Mouse (Mus musculus): ENCODE data around the gene Tnnt3. TPM values are rescaled to one million over a fixed set of nuclear protein-coding genes. Genes with fewer than 3 reads are reported as not detected.

Tnnt3 gene
- polyA plus RNA-seq, 1 experiment from 2014 or later: 1.5 TPM

- Histone ChIP-seq H3K4me1 (ENCODE audit: insufficient read depth, low read depth, low read length) (peaks cover 9% of the 10 kb centered on the region; the same call in 1 of the 2 replicates), H3K27me3 (replicated peaks; ENCODE audit: insufficient read depth, low read length) (no peaks in the 10 kb centered on the region), H3K36me3 (ENCODE audit: insufficient read depth, low read length) (no peaks in the 10 kb centered on the region), H3K27ac (ENCODE audit: low read length) (no peak overlapping the region), H3K4me2 (replicated peaks; ENCODE audit: low read depth, low read length) (no peak overlapping the region), H3K9me3 (ENCODE audit: low read length) (no peaks in the 10 kb centered on the region), H3K4me3 (ENCODE audit: low read depth, low read length) (no peak overlapping the region), H3K9ac (replicated peaks; ENCODE audit: low read depth) (no peak overlapping the region)
- DNase-seq (ENCODE audit: low spot score) (no peak), ATAC-seq (no peak)
- WGBS: 76% methylated on average over 8 of the region's 8 CpGs
- no peak for TF ChIP-seq EP300 (IDR thresholded peaks at IDR 0.05)
- peak; percentile 30; the same call in 1 of the 2 replicates for TF ChIP-seq CTCF (IDR thresholded peaks at IDR 0.05)
Observed at GRCm38 (mm10) chr7:142555366-142556088, 56.9 kb downstream of the Tnnt3 start.

GRCm38 (mm10) chr7:142556089-142556476 is 57.4 kb downstream of the Tnnt3 start:
- H3K4me2 ChIP-seq (replicated peaks; ENCODE audit: low read depth, low read length): no peak overlapping the region
- no peaks in the 10 kb centered on the region for H3K36me3 ChIP-seq (ENCODE audit: insufficient read depth, low read length)
- H3K27ac ChIP-seq (ENCODE audit: low read length): no peak overlapping the region
- no peaks in the 10 kb centered on the region for H3K9me3 ChIP-seq (ENCODE audit: low read length)
- H3K4me1 ChIP-seq (ENCODE audit: insufficient read depth, low read depth, low read length): peaks cover 9% of the 10 kb centered on the region; the same call in 1 of the 2 replicates
- DNase-seq (ENCODE audit: low spot score) (no peak), ATAC-seq (no peak)
- no peak overlapping the region for H3K9ac ChIP-seq (replicated peaks; ENCODE audit: low read depth)
- 71% methylated on average over 2 of the region's 2 CpGs for WGBS
- TF ChIP-seq EP300 (IDR thresholded peaks at IDR 0.05) (no peak), CTCF (IDR thresholded peaks at IDR 0.05) (no peak)
- H3K27me3 ChIP-seq (replicated peaks; ENCODE audit: insufficient read depth, low read length): no peaks in the 10 kb centered on the region
- no peak overlapping the region for H3K4me3 ChIP-seq (ENCODE audit: low read depth, low read length)

GRCm38 (mm10) chr7:142557696-142558095 is 59.1 kb downstream of the Tnnt3 start:
- DNase-seq (ENCODE audit: low spot score) (no peak), ATAC-seq (no peak)
- no peaks in the 10 kb centered on the region for H3K9me3 ChIP-seq (ENCODE audit: low read length)
- H3K9ac ChIP-seq (replicated peaks; ENCODE audit: low read depth): no peak overlapping the region
- 46% methylated on average over 6 of the region's 6 CpGs for WGBS
- H3K4me2 ChIP-seq (replicated peaks; ENCODE audit: low read depth, low read length): no peak overlapping the region
- no peaks in the 10 kb centered on the region for H3K36me3 ChIP-seq (ENCODE audit: insufficient read depth, low read length)
- peaks cover 9% of the 10 kb centered on the region; the same call in 1 of the 2 replicates for H3K4me1 ChIP-seq (ENCODE audit: insufficient read depth, low read depth, low read length)
- no peak for TF ChIP-seq CTCF (IDR thresholded peaks at IDR 0.05)
- TF ChIP-seq EP300 (IDR thresholded peaks at IDR 0.05): no peak
- no peaks in the 10 kb centered on the region for H3K27me3 ChIP-seq (replicated peaks; ENCODE audit: insufficient read depth, low read length)
- no peak overlapping the region for H3K4me3 ChIP-seq (ENCODE audit: low read depth, low read length)
- H3K27ac ChIP-seq (ENCODE audit: low read length): no peak overlapping the region

- TF ChIP-seq CTCF (IDR thresholded peaks at IDR 0.05): no peak
- TF ChIP-seq EP300 (IDR thresholded peaks at IDR 0.05): no peak
Observed at GRCm38 (mm10) chr7:142558511-142559146, 60.0 kb downstream of the Tnnt3 start.

GRCm38 (mm10) chr7:142559651-142560175 is 61.1 kb downstream of the Tnnt3 start:
- peaks cover under 1% of the 10 kb centered on the region; the same call in 1 of the 2 replicates for H3K4me1 ChIP-seq (ENCODE audit: insufficient read depth, low read depth, low read length)
- no peaks in the 10 kb centered on the region for H3K27me3 ChIP-seq (replicated peaks; ENCODE audit: insufficient read depth, low read length)

More at GRCm38 (mm10) chr7:142558511-142559146, 60.0 kb downstream of the Tnnt3 start:
- no peaks in the 10 kb centered on the region for H3K9me3 ChIP-seq (ENCODE audit: low read length)
- no peak overlapping the region for H3K27ac ChIP-seq (ENCODE audit: low read length)
- H3K4me2 ChIP-seq (replicated peaks; ENCODE audit: low read depth, low read length): no peak overlapping the region
- ATAC-seq (no peak), DNase-seq (ENCODE audit: low spot score) (no peak)
- no peaks in the 10 kb centered on the region for H3K27me3 ChIP-seq (replicated peaks; ENCODE audit: insufficient read depth, low read length)
- peaks cover 5% of the 10 kb centered on the region; the same call in 1 of the 2 replicates for H3K4me1 ChIP-seq (ENCODE audit: insufficient read depth, low read depth, low read length)
- no peaks in the 10 kb centered on the region for H3K36me3 ChIP-seq (ENCODE audit: insufficient read depth, low read length)
- 92% methylated on average over 9 of the region's 9 CpGs for WGBS
- no peak overlapping the region for H3K4me3 ChIP-seq (ENCODE audit: low read depth, low read length)
- no peak overlapping the region for H3K9ac ChIP-seq (replicated peaks; ENCODE audit: low read depth)

More at GRCm38 (mm10) chr7:142559651-142560175, 61.1 kb downstream of the Tnnt3 start:
- Histone ChIP-seq H3K4me2 (replicated peaks; ENCODE audit: low read depth, low read length) (no peak overlapping the region), H3K9ac (replicated peaks; ENCODE audit: low read depth) (no peak overlapping the region), H3K4me3 (ENCODE audit: low read depth, low read length) (no peak overlapping the region), H3K36me3 (ENCODE audit: insufficient read depth, low read length) (no peaks in the 10 kb centered on the region), H3K9me3 (ENCODE audit: low read length) (no peaks in the 10 kb centered on the region), H3K27ac (ENCODE audit: low read length) (no peak overlapping the region)
- ATAC-seq (no peak), DNase-seq (ENCODE audit: low spot score) (no peak)
- 57% methylated on average over 5 of the region's 5 CpGs for WGBS
- no peak for TF ChIP-seq CTCF (IDR thresholded peaks at IDR 0.05)
- TF ChIP-seq EP300 (IDR thresholded peaks at IDR 0.05): no peak
